Mouse (Mus musculus): ENCODE data around the gene Grwd1. TPM values are rescaled to one million over a fixed set of nuclear protein-coding genes. Genes with fewer than 3 reads are reported as not detected.
A peak's percentile ranks its signal among the peaks of the same experiment; 100 is the strongest.

Grwd1 gene
- polyA plus RNA-seq, 1 experiment from 2014 or later: 14.8 TPM

DNA sequence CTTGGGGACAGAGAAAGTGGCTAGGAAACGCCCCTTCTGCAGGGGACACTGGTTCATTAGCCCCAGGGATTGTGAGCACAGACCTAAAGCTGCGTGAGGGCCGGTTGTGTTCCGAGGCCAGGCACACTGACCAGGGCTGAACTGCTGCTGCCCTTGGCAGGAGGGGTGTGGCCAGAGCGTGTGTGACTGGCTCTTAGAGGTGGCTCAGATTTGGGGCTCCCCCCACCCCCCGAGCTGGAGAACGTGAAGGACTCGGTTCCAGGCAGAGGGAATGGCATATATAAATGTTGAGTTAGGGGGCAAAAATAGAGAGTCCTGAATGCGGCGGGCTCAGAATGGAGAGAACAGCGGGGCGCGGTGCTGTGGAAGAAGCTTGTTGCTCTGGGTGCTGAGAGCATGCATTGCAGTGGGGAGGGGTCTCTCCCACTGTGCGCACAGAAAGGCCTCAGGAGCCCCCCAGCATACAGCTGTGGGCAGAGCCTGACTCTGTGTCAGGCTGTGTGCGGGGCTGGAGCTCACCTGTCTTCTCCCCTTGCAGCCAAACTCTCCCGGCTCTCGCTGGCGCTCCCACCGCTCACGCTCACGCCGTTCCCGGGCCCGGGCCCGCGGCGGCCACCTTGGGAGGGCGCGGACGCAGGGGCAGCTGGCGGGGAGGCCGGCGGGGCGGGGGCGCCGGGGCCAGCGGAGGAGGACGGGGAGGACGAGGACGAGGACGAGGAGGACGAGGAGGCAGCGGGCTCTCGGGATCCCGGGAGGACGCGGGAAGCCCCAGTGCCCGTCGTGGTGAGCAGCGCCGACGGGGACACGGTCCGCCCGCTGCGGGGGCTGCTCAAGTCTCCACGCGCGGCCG lies 32.9 kb downstream of the Grwd1 start:
- ATAC-seq (no peak), DNase-seq (ENCODE audit: low spot score) (no peak)
- Histone ChIP-seq H3K9me3 (ENCODE audit: low read length) (no peaks in the 10 kb centered on the region), H3K36me3 (ENCODE audit: insufficient read depth, low read length) (no peaks in the 10 kb centered on the region), H3K27me3 (replicated peaks; ENCODE audit: insufficient read depth, low read length) (peaks cover 3% of the 10 kb centered on the region; the same call in 1 of the 2 replicates), H3K27ac (ENCODE audit: low read length) (no peak overlapping the region), H3K9ac (replicated peaks; ENCODE audit: low read depth) (no peak overlapping the region), H3K4me3 (ENCODE audit: low read depth, low read length) (peak overlapping the region; percentile 34), H3K4me1 (ENCODE audit: insufficient read depth, low read depth, low read length) (no peaks in the 10 kb centered on the region), H3K4me2 (replicated peaks; ENCODE audit: low read depth, low read length) (peak overlapping the region; percentile 76)
- no peak for TF ChIP-seq EP300 (IDR thresholded peaks at IDR 0.05)
- no peak for TF ChIP-seq CTCF (IDR thresholded peaks at IDR 0.05)
- 3% methylated on average over 56 of the region's 60 CpGs for WGBS

DNA sequence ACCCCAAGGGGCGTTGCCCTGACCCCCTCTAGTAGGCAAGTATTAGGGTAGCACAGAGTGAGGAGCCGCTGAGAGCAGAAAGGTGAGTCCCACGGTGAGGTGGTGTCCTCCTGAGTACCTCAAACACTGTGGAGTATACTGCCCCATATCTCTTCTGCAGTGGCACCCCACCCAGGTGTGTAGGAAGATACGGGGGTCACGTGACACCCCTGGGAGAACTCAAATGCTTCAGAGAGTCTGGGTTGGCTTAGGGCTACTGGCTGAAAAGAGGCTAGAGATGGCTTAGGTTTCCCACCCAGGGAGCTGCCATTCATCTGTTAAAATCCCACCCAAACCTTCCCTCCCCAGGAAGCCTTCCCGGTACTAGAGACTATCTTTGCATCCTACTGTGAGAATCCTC lies 33.8 kb downstream of the Grwd1 start:
- no peak overlapping the region for H3K9ac ChIP-seq (replicated peaks; ENCODE audit: low read depth)
- no peak overlapping the region for H3K27ac ChIP-seq (ENCODE audit: low read length)
- no peak for ATAC-seq
- no peaks in the 10 kb centered on the region for H3K4me1 ChIP-seq (ENCODE audit: insufficient read depth, low read depth, low read length)
- H3K9me3 ChIP-seq (ENCODE audit: low read length): no peaks in the 10 kb centered on the region
- H3K4me2 ChIP-seq (replicated peaks; ENCODE audit: low read depth, low read length): no peak overlapping the region
- no peak for TF ChIP-seq EP300 (IDR thresholded peaks at IDR 0.05)
- no peak for TF ChIP-seq CTCF (IDR thresholded peaks at IDR 0.05)
- H3K4me3 ChIP-seq (ENCODE audit: low read depth, low read length): no peak overlapping the region
- no peaks in the 10 kb centered on the region for H3K36me3 ChIP-seq (ENCODE audit: insufficient read depth, low read length)
- peaks cover 3% of the 10 kb centered on the region; the same call in 1 of the 2 replicates for H3K27me3 ChIP-seq (replicated peaks; ENCODE audit: insufficient read depth, low read length)
- DNase-seq (ENCODE audit: low spot score): no peak
- WGBS: 58% methylated on average over 6 of the region's 6 CpGs

- H3K27me3 ChIP-seq (replicated peaks; ENCODE audit: insufficient read depth, low read length): peaks cover 3% of the 10 kb centered on the region; the same call in 1 of the 2 replicates
Observed at GRCm38 (mm10) chr7:45794971-45795370, 35.8 kb downstream of the Grwd1 start.

DNA sequence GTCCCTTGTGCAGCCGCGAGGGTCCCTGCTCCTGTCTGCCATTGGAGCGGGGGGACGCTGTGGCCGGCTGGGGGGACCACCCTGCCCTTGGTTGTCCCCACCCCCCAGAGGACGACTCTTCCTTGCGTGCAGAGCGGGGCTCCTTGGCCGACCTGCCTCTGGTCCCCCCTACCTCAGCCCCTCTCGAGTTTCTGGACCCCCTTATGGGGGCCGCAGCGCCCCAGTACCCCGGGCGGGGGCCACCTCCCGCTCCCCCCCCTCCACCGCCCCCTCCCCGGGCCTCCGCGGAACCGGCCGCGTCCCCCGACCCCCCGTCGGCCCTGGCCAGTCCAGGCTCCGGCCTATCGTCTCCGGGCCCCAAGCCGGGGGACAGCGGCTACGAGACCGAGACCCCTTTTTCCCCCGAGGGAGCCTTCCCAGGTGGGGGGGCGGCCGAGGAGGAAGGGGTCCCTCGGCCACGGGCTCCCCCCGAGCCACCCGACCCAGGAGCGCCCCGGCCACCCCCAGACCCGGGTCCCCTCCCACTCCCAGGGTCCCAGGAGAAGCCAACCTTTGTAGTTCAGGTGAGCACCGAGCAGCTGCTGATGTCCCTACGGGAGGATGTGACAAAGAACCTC lies 36.7 kb downstream of the Grwd1 start:
- DNase-seq (ENCODE audit: low spot score) (no peak), ATAC-seq (no peak)
- H3K36me3 ChIP-seq (ENCODE audit: insufficient read depth, low read length): no peaks in the 10 kb centered on the region
- TF ChIP-seq EP300 (IDR thresholded peaks at IDR 0.05): no peak
- no peak for TF ChIP-seq CTCF (IDR thresholded peaks at IDR 0.05)
- no peaks in the 10 kb centered on the region for H3K9me3 ChIP-seq (ENCODE audit: low read length)
- no peaks in the 10 kb centered on the region for H3K4me1 ChIP-seq (ENCODE audit: insufficient read depth, low read depth, low read length)
- peaks cover 3% of the 10 kb centered on the region; the same call in 1 of the 2 replicates for H3K27me3 ChIP-seq (replicated peaks; ENCODE audit: insufficient read depth, low read length)
- 82% methylated on average over 25 of the region's 44 CpGs for WGBS
- H3K9ac ChIP-seq (replicated peaks; ENCODE audit: low read depth): no peak overlapping the region
- no peak overlapping the region for H3K4me2 ChIP-seq (replicated peaks; ENCODE audit: low read depth, low read length)
- no peak overlapping the region for H3K27ac ChIP-seq (ENCODE audit: low read length)
- no peak overlapping the region for H3K4me3 ChIP-seq (ENCODE audit: low read depth, low read length)

More at GRCm38 (mm10) chr7:45794971-45795370, 35.8 kb downstream of the Grwd1 start:
- Histone ChIP-seq H3K27ac (ENCODE audit: low read length) (no peak overlapping the region), H3K4me1 (ENCODE audit: insufficient read depth, low read depth, low read length) (no peaks in the 10 kb centered on the region), H3K9ac (replicated peaks; ENCODE audit: low read depth) (no peak overlapping the region), H3K36me3 (ENCODE audit: insufficient read depth, low read length) (no peaks in the 10 kb centered on the region), H3K4me3 (ENCODE audit: low read depth, low read length) (no peak overlapping the region), H3K9me3 (ENCODE audit: low read length) (no peaks in the 10 kb centered on the region), H3K4me2 (replicated peaks; ENCODE audit: low read depth, low read length) (no peak overlapping the region)
- ATAC-seq (no peak), DNase-seq (ENCODE audit: low spot score) (no peak)
- TF ChIP-seq CTCF (IDR thresholded peaks at IDR 0.05) (no peak), EP300 (IDR thresholded peaks at IDR 0.05) (no peak)
- WGBS: 92% methylated on average over 26 of the region's 29 CpGs

GRCm38 (mm10) chr7:45793240-45793639 lies 37.5 kb downstream of the Grwd1 start:
- H3K4me2 ChIP-seq (replicated peaks; ENCODE audit: low read depth, low read length): no peak overlapping the region
- no peaks in the 10 kb centered on the region for H3K36me3 ChIP-seq (ENCODE audit: insufficient read depth, low read length)
- no peak overlapping the region for H3K4me3 ChIP-seq (ENCODE audit: low read depth, low read length)
- ATAC-seq: no peak
- no peak for DNase-seq (ENCODE audit: low spot score)
- WGBS: 80% methylated on average over 24 of the region's 24 CpGs
- H3K27me3 ChIP-seq (replicated peaks; ENCODE audit: insufficient read depth, low read length): no peaks in the 10 kb centered on the region; the same call in 1 of the 2 replicates
- no peaks in the 10 kb centered on the region for H3K4me1 ChIP-seq (ENCODE audit: insufficient read depth, low read depth, low read length)
- no peaks in the 10 kb centered on the region for H3K9me3 ChIP-seq (ENCODE audit: low read length)
- H3K9ac ChIP-seq (replicated peaks; ENCODE audit: low read depth): no peak overlapping the region
- no peak overlapping the region for H3K27ac ChIP-seq (ENCODE audit: low read length)
- TF ChIP-seq EP300 (IDR thresholded peaks at IDR 0.05): no peak
- no peak for TF ChIP-seq CTCF (IDR thresholded peaks at IDR 0.05)

GRCm38 (mm10) chr7:45791756-45792490 lies 38.8 kb downstream of the Grwd1 start:
- Histone ChIP-seq H3K27ac (ENCODE audit: low read length) (no peak overlapping the region), H3K4me2 (replicated peaks; ENCODE audit: low read depth, low read length) (no peak overlapping the region), H3K9ac (replicated peaks; ENCODE audit: low read depth) (no peak overlapping the region), H3K4me1 (ENCODE audit: insufficient read depth, low read depth, low read length) (no peaks in the 10 kb centered on the region), H3K36me3 (ENCODE audit: insufficient read depth, low read length) (no peaks in the 10 kb centered on the region), H3K9me3 (ENCODE audit: low read length) (no peaks in the 10 kb centered on the region), H3K4me3 (ENCODE audit: low read depth, low read length) (no peak overlapping the region), H3K27me3 (replicated peaks; ENCODE audit: insufficient read depth, low read length) (no peaks in the 10 kb centered on the region)
- TF ChIP-seq CTCF (IDR thresholded peaks at IDR 0.05) (no peak), EP300 (IDR thresholded peaks at IDR 0.05) (no peak)
- no peak for ATAC-seq
- no peak for DNase-seq (ENCODE audit: low spot score)
- 68% methylated on average over 17 of the region's 17 CpGs for WGBS

Measured in lung, postnatal 0 days (tissue).